Mouse (Mus musculus): ENCODE data around the gene Tle2.

The Tle2 gene

DNA sequence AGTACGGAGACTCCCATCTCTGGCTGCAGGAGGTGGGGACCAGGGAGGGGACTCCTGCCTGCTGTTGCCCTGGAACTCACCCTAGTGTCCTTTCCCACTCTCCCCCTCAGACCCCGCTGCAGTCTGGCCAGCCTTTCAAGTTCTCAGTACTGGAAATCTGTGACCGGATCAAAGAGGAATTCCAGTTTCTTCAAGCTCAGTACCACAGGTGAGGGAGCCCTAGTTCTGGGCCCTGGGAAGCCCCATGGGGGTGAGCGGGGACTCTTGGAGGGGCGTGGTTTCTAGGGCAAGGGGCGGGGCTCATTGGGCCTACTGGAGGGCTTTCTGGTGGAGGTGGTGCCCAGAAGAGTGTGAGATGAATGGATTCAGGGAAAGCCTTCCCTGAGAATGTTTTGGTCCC, 1.3 kb downstream of the Tle2 start:
- DNase-seq, result peak; percentile 36

DNA sequence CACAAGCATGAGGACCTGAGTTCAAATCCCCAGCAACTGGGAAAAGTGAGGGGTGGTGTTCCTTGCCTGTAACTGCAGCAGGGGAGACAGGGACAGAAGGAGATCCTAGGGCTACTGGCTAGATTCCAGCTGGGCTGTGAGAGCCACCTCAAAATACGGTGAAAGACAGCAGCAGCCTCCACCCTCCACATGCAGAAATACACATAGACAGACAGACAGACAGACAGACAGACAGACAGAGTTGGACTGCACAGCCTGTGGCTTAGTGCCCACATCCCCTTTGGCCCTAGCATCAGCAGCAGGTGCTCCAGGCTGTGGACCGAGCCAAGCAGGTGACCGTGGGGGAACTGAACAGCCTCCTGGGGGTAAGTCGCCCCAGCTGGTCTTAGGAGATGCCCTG, 5.6 kb downstream of the Tle2 start:
- DNase-seq, result no peak

DNA sequence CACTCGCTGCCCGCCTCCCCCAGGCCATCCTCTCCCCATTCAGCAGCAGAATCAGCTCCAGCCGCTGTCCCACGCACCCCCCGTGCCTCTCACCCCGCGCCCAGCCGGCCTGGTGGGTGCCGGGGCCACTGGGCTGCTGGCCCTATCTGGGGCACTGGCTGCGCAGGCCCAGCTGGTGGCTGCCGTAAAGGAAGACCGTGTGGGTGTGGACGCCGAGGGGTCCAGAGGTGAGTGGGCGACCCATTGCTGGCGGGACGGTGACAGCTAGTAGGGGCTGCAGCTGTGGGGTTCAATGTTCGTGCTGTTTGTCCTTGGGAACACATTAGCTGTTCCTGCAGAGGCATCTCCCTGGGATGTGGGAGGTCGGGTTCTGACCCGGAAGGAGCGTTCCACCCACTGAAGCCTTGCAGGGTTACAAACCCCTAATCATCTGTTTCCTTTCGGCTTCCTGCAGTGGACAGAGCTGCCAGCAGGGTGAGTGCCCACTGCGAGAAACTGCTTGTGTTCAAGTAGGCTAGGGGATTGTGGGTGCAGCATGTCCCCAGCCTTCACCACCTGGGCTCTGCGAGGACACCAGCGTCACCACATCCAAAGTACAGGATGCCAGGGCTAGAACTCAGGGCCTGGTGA, 6.2 kb downstream of the Tle2 start:
- DNase-seq, result peak; percentile 43

DNA sequence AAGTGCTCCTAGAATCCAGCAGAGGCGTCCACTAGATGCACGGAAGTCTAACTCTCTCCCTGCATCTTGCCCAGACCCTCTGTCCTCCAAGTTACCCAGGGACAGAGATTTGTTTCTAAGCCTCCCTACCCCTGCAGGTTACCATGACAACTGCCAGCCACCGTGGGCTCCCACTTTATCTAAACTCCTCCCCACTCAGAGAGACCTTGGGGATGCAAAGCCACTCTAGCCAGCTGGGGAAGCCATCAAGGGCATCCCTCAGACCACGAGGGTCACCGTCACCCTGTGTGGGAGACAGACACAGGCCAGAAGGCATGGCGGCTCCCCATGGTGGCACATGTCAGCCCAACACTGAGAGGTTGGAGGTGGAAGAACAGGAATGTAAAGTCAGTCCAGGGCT, 9.0 kb downstream of the Tle2 start:
- DNase-seq, result no peak

DNA sequence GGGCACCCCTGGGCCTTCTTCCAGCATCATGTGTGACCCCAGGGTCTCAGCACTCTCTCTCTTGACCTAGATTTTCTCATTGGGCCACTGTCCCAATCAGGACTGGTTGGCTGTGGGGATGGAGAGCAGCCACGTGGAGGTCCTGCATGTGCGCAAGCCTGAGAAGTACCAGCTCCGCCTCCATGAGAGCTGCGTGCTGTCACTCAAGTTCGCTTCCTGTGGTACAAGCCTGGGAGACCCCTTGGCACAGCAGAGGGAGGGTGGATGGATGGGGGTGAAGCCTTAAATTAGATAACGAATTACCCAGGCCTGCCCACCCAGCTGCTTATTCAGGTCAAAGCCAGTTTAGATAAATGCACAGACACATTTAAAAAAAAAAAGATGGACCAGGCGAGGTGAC, 14.4 kb downstream of the Tle2 start:
- DNase-seq, result no peak

DNA sequence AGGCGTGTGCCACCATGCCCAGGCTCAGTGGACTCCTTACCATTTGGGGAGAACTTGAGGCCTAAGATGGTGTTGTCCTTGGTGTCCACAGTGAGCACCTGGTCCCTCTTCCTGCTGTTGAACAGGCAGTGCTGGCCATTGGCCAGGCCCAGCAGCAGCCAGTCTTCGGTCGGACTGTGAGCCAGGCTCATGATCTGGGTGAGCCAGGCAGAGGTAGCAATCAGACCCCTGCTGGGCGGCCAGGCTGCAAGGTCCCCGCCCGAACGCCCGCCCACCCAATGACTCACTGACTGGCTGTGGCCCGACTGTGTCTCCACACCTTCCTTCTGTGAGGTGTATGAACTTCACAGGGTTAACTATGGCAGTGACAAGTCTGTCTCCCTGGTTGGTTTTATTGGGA, 17.5 kb downstream of the Tle2 start:
- DNase-seq, result no peak

DNA sequence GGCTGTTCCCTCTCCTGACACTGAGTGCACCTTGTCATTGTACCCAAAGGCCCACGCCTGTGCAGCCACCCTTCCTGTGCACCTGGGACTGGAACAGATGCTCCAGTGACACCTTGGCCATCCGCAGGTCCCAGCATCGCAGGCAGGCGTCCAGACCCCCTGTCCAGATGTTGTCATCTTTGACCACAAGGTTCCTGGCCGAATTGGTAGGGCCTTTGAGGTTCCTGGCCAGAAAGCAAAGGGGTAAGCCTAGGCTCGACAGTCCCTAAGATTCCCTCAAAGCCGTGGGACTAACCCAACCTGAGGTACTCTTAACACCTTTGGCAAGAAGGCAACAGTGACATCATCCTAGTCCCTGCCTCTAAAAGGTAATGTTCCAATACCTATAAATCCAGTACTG, 18.3 kb downstream of the Tle2 start:
- no peak for DNase-seq

DNA sequence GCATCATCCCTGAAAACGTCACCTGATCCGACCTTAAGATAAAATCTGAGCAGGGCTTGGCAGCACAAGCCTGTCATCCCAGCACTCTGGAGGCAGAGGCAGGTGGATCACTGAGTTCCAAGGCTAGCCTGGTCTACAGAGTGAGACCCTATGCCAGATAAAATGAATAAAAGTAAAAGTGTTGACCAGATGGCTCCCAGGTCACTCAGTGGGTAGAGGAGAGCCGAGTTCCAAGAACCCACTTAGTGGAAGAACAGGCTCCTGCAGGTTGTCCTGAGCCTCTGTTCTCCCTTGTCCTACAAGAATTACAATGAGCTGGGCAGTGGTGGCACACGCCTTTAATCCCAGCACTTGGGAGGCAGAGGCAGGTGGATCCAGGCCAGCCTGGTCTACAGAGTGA, 18.9 kb downstream of the Tle2 start:
- DNase-seq, result no peak

DNA sequence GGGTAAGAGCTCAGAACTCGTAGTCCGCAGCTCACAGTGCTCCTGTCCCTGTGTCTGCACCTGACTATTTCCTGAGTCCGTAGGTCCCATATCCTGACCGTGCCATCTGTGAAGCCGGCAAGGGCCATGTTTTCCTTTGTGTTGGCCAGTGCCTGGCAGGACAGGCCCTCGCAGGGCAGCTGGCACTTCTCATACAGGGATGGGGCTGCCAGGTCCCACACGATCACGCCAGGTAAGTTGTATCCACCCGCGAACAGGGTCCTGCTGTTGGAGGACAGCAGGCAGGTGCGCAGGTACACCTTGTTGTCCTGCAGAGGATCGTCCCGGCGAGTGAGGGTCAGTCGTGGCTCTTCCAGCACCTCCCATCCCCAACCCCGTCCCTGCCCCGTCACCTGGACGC, 19.6 kb downstream of the Tle2 start:
- no peak for DNase-seq

DNA sequence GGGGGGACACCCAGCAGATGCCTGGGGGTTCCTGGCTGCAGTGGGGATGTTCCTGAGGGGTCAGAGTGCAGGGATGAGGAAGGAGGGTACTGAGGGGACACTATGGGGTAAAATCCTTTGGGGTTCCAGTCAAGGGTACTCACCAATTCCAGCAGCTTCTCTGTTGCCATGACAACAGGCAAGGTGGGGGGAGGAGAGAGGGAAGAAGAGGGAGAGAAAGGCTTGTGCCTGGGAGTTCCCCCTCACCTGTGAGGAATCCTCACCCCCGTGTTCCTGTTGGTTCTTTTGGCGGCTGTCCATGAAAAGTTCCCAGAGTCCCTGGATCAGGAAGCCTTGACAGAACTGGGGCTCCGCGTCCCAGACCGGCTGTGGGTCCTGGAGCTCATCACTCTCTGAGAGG, 21.2 kb downstream of the Tle2 start:
- no peak for DNase-seq

DNA sequence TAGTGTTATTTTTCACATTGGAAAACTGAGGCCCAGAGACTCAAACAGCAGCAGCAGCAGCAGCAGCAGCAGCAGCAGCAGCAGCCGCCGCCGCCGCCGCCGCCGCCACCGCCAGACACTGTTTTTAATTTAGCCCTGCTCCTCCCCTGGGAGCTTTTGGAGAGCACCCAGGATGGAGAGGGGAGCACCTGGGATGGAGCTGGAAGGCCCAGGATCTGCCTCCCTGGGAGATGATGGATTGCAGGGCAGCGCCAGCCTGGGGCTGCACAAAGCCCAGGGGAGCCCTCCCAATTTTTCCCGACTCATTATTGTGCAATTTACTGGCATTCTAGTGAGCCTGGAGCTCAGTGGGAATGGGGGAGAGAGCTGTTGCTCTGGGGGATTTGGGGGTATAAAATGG, 22.2 kb downstream of the Tle2 start:
- peak; percentile 47 for DNase-seq

DNA sequence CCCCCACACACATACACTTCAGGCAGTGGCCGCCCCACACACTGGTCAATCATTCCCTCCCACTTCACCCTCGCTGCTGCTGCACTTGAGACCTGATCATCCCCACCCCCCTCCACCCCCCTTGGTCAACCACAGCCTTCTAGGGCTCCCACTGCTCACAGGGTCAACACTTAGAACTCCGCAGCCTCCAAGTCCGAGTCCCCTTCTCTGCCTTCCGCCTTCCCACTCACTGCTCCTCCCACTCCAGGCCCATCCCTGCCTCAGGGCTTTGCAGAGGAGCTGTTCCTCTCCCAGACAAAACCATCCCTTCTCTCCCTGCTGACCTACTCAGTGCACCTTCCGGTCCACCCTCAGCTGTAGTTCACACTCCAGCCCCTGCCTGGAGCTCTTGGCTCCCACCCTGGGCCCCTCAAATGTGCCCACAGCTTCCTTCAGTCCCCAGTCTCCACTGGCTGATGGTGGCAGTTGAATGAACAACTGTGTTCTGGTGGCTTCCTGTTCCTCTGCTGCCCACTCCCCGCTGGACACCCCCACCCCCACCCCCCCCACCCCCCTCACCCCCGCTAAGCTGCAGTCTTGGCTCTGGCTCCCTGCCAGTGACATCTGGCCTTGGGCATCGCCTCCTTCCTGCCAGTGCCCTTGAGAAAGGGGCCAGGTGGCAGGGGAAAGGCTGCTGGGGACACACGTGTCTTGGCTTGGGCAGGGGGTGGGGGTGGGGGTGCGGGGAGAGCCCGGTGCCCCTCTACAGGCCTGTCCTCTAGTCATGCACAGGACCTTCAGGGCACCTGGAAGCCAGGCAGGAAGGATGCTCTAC, 23.0 kb downstream of the Tle2 start:
- DNase-seq, result peak; percentile 91

DNA sequence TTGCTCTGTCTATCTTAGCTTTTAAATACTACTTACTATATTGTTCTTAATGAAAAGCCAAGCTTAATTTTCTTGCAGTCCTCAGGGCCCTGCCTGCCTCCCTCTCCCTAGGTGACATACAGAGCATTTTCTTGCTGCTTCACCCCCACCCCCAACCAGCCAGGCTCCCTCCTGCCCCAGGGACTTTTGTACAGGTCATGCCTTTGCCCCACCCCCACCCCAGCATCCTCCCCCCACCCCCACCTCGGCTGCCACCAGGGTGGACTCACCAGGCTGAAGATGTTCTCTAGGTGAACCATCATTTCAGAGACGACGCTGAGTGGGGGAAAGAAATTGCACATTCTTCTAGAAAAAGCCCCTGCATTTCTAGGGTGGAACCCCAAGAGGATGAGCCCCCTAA, 24.0 kb downstream of the Tle2 start:
- no peak for DNase-seq

DNA sequence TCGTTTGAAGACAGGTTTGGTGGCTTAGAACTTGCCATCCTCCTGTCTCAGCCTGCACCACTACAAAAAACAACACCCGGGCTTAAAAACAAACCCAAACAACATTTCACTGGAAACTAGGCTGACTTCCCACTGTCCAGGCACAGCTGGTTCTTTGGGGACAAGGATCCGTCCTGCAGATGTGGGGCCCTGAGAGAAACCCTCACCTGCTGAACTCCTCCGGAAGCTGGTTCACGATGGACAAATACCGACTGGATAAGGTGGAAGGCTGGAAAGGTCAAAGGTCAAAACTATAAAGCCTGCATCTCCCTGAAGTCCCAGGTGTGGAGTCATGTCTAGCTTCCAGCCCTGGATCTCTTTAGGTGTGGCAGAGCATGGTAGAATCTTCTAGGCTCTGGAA, 24.5 kb downstream of the Tle2 start:
- DNase-seq, result no peak

DNA sequence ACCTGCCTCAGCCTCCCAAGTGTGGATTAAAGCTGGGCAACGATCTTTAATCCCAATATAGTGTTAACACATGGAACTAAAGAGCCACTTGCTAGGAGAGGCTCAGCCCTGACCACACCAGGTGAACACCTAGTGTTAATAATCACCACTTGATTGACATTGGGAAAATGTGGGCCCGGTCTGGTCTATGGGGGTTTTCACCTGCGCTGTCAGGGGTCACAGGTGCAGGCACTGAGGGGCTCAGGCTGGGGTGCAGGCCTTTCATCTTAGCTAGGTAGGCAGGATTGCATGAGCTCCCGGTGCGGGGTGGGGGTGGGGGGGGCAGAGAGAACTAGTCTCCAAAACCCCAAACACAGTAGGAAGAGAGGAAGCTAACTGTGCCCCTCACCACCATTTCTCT, 25.3 kb downstream of the Tle2 start:
- DNase-seq, result no peak

DNA sequence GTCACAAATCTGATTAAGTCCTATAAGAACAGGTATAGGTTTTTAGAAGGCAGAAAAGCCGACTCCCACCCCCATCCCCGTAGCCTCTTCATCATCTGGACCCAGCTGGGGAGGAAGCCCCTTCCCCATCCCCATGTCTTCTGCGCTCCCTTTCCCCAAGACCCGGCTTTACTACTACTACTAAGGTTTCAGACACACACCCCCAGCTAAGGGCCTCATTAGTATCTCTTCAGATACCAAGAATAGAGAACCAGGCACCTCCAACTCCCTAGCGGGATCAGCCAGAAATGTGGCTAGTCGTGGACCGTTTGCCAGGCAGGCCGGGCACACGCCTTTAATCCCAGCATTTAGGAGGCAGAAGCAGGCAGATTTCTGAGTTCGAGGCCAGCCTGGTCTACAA, 25.7 kb downstream of the Tle2 start:
- no peak for DNase-seq

DNA sequence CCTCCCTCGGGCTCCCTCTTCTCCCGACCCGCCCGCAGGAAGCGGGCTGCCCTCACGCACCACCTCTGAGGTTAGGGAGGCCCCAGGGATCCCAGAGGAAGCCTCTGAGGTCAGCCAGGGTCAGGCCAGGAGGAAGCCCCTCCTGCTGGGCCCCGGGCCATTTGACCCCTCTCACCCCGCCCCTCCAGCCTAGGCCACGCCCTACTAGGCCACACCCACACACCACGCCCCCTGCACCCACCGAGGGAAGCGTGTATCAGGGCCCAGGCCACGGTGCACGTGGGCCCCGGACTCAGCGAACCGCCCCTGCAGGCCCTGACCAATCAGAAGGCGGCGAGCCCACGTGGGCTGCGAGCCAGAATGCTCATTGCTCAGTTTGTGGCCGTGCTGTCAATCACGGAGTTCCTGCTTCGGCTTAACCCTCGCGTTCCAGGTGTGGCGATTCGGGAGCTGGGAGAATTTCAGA, 26.4 kb downstream of the Tle2 start, which contains the start of gene Tle6:
Gene Tle6 (minus strand): TSS at position 336 of the 466 bp plus-strand sequence.
- DNase-seq, result peak; percentile 97

DNA sequence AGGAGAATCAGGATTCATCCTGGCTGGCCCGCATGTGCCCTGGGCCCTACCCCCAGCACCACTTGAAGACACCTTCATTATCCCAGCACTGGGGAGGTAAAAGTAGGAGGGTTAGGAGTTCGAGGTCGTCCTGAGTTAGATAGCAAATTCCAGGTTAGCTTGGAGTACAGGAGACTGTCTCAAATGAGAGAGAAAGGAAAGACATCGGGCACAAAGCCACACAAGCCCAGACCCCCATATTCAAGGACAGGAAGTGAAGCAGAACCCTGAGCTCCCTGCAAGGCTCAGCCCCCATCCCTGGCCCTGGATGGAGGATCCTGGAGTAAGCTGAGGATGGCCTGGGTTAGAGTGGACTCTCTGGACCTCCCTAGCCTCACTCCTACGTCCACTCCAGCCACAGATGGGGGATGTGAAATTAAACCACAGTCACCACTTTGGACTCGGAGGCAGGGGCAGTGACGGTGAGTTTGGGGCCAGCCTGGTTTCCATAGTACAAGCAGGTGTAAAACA, 27.1 kb downstream of the Tle2 start:
- no peak for DNase-seq

DNA sequence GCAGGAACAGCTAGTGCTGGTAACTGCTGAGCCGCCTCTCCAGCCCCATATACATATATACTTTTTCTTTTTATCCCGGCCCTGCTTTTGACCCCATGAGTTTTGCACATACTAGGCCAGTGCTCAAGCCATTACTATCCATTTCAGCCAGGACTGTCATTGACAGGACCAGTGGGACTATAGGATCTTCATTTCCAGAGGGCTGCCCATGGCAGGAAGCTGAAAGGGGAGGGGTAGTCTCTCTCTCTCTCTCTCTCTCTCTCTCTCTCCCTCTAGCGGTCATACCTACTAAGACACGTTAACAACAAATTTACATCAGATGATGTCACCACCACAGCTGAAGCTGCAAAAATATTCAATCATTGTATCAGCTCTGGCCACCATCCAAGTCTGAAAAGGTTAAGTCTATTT, 28.4 kb downstream of the Tle2 start:
- DNase-seq, result peak; percentile 90

DNA sequence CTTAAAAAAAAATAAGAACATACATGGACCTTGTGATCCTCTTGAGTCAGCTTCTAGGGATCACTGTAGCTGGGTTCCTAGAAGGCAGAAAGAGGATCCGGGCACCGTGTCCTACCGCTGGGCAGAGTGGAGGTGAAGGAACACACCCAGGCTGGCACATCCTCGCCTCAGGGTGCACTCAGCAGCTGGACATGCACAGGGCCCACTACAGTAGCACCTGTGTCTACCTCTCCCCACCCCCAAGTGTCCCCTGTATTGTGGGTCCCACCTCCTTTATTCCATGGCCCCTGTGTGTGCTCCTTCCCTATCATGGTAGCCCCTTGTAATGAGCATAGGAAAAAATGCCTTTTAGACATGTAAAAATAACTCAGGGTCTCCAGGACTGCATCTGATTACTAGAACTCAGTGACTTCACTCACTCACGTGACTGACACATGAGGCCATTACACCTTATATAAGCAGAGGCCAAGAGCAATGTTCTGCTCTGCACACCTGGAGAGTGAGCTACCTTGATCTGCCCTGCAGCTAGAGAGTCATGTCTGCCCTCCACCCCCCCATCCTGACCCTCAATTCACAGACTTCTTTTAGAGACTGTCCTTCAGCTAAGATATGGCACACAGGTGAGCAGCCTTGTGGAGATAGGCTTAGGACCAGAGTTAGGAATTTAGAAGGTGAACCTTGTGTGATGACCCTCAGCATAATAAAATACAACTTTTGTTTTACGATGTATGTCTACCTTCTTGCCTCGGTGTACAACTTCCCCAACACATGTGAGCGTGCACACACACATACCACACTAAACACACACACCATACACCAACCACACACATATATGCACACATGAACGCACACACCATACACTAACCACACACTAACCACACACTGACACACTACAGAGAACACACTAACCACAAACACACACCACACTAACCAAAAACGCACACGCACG, 29.9 kb downstream of the Tle2 start:
- no peak for DNase-seq

DNA sequence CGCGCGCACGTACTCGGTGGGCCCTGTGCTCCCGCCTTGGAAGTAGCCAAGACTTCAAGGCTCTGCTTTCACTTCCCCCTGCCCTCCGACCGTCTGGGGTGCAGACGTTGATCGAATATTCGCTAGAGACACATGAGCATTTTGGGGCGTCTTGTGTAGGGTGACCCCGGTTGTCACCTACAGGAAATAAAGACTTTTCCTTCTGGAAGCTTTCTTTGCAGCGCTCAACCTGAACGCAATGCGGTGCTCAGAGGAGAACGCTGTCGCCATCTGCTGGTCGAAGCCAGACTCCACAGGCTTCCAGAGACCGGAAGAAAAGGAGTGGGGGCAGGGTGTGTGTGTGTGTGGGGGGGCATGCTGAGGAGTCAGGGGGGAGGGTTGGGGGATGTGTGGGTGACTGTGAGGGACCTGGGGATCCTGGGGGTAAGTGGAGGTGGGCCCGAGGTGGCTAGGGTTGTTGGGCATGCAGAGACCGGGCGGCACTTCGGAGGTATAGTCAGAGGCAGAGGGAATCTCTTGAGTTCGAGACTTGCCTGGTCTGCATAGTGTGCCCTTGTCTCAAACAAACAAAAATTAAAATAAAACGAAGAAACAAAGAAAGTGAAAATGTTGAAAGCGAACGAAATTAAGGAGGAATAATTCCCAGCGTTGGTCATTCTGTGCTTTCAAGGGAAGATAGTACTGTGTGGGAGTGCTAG, 30.8 kb downstream of the Tle2 start:
- DNase-seq, result peak; percentile 93

DNA sequence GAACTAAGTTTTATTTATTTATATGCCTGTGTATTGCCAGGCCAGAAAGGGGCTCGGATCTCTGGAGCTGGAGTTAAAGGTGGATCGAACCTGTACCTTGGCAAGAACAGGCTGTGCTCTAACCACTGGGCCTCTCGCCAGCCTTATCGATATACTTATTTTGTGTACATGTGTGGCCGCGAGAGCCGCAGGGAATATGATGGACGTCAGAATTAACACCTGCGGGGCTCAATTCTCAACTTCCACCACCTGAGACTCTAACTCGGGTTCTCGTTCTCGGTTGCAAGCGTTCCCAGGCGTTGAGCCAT, 31.3 kb downstream of the Tle2 start:
- no peak for DNase-seq
